Mouse (Mus musculus) limb, embryonic 13.5 days (tissue): ENCODE data around the gene Zfp114. TPM values are rescaled to one million over a fixed set of nuclear protein-coding genes. Genes with fewer than 3 reads are reported as not detected.
A peak's percentile ranks its signal among the peaks of the same experiment; 100 is the strongest.

ENCODE experiments used
- ATAC-seq: fragments of 200-750 bp; cut with Nextera tagmentation; 2 replicates; pipeline ENCODE4 v1.8.0; 2017; ENCODE audit warnings: low read depth, moderate number of reproducible peaks, moderate TSS enrichment; ENCODE audit not compliant: low FRiP score
- H3K27ac ChIP-seq: fragments of 300-500 bp; sonication (generic); 2 replicates; pipeline ENCODE4 v1.5.1; 2015; ENCODE audit warnings: inconsistent platforms, mild to moderate bottlenecking, moderate library complexity
- H3K27me3 ChIP-seq: fragments of 300-500 bp; sonication (generic); 2 replicates; pipeline ENCODE4 v1.6.1; 2015; ENCODE audit warnings: mild to moderate bottlenecking, inconsistent platforms
- H3K36me3 ChIP-seq: fragments of 300-500 bp; sonication (generic); 2 replicates; pipeline ENCODE4 v1.6.1; 2015; ENCODE audit warnings: inconsistent platforms, mild to moderate bottlenecking, moderate library complexity
- H3K4me1 ChIP-seq: fragments of 300-500 bp; sonication (generic); 2 replicates; pipeline ENCODE4 v1.6.1; 2015; ENCODE audit warnings: inconsistent platforms
- H3K4me2 ChIP-seq: fragments of 300-500 bp; sonication (generic); replicated peaks from 2 replicates; pipeline ENCODE4 v1.6.1; 2015; ENCODE audit warnings: inconsistent platforms, mild to moderate bottlenecking, moderate library complexity
- H3K4me3 ChIP-seq: fragments of 300-500 bp; sonication (generic); 2 replicates; pipeline ENCODE4 v1.5.1; 2015; ENCODE audit warnings: moderate library complexity, mild to moderate bottlenecking, inconsistent platforms
- H3K9ac ChIP-seq: fragments of 300-500 bp; sonication (generic); 2 replicates; pipeline ENCODE4 v1.6.1; 2015; ENCODE audit warnings: mild to moderate bottlenecking, inconsistent platforms
- H3K9me3 ChIP-seq: fragments of 300-500 bp; sonication (generic); 2 replicates; pipeline ENCODE4 v1.6.1; 2016; ENCODE audit warnings: inconsistent platforms
- WGBS: fragments of 180-500 bp; shearing (Covaris S2); methylation state at CpG from one replicate; pipeline ENCODE4 v1.1.7; 2015; 5-methylcytosine and 5-hydroxymethylcytosine counted together
- polyA plus RNA-seq: library from polyadenylated mRNA; unstranded; fragments of >200 nt; fragmentation: Nextera tagmentation; extraction: Ambion mirVana; gene quantifications from 2 replicates; pipeline ENCODE4 v1.2.1, GENCODE M21; 2015

The Zfp114 gene
- 5.6 and 7.1 TPM in 2 replicates for polyA plus RNA-seq

GRCm38 (mm10) chr7:24174618-24175336 is at the start of gene Zfp114:
Gene Zfp114 (plus strand): TSS chr7:24175060.
- no peaks in the 10 kb centered on the region for H3K9me3 ChIP-seq
- no peaks in the 10 kb centered on the region for H3K27me3 ChIP-seq
- peak within 1 kb of the TSS; percentile 61 for H3K4me3 ChIP-seq
- H3K9ac ChIP-seq: peak within 1 kb of the TSS; percentile 78
- ATAC-seq: peak; percentile 89
- H3K27ac ChIP-seq: no peak within 1 kb of the TSS
- peak within 1 kb of the TSS; percentile 62 for H3K4me2 ChIP-seq
- no peaks in the 10 kb centered on the region for H3K4me1 ChIP-seq
- WGBS: 12% methylated on average over 23 of the region's 23 CpGs
- H3K36me3 ChIP-seq: no peaks in the 10 kb centered on the region; the same call in 1 of the 2 replicates

- H3K9ac ChIP-seq: peak overlapping the region; percentile 85
- peaks cover 25% of the 10 kb centered on the region for H3K36me3 ChIP-seq
- peak overlapping the region; percentile 77 for H3K4me3 ChIP-seq
- no peak overlapping the region for H3K27ac ChIP-seq
- H3K27me3 ChIP-seq: no peaks in the 10 kb centered on the region
- H3K4me1 ChIP-seq: peaks cover 11% of the 10 kb centered on the region
- H3K9me3 ChIP-seq: no peaks in the 10 kb centered on the region; the same call in 1 of the 2 replicates
- peak; percentile 64 for ATAC-seq
- WGBS: 19% methylated on average over 6 of the region's 6 CpGs
- H3K4me2 ChIP-seq: peak overlapping the region; percentile 85
Observed at GRCm38 (mm10) chr7:24133425-24133995, 41.4 kb upstream of the Zfp114 start.

- Histone ChIP-seq H3K27ac (no peak within 1 kb of the TSS), H3K27me3 (no peaks in the 10 kb centered on the region), H3K4me1 (peaks cover 11% of the 10 kb centered on the region), H3K36me3 (peaks cover 32% of the 10 kb centered on the region), H3K9me3 (no peaks in the 10 kb centered on the region; the same call in 1 of the 2 replicates), H3K4me2 (peak within 1 kb of the TSS; percentile 85), H3K4me3 (peak within 1 kb of the TSS; percentile 77), H3K9ac (peak within 1 kb of the TSS; percentile 85)
- ATAC-seq: peak; percentile 97
- WGBS: 3% methylated on average over 32 of the region's 32 CpGs
Observed at GRCm38 (mm10) chr7:24133996-24134828, 40.6 kb upstream of the Zfp114 start, which contains the start of gene Zfp235. Gene Zfp235 (plus strand): TSS chr7:24134169.

DNA sequence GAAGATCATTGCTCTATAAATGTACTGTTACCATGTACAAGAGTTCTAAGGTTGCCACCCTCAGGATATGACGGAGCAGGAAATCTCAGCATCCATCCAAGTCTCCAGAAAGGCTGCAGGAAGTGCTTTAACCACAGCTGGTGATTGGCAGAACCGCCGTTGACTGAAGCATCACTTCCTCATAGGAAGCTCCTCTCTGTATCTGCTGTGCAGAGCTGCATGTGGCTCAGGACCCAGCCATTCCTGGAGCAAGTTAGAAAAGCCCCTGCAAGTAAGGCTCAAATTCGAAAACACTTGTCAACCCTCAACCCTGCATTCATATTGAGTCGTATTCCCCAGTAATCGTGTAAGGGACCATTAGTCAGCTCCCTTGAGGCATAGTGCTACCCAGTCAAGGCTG is 32.3 kb upstream of the Zfp114 start:
- H3K4me3 ChIP-seq: no peak overlapping the region

GRCm38 (mm10) chr7:24153272-24153671 is 21.6 kb upstream of the Zfp114 start:
- H3K4me2 ChIP-seq: no peak overlapping the region
- no peak for ATAC-seq
- H3K36me3 ChIP-seq: no peaks in the 10 kb centered on the region
- 0 out of 2 replicates have a peak, but pooled peaks cover under 1% of the 10 kb centered on the region for H3K9me3 ChIP-seq
- H3K9ac ChIP-seq: no peak overlapping the region
- no peaks in the 10 kb centered on the region for H3K4me1 ChIP-seq
- no peaks in the 10 kb centered on the region for H3K27me3 ChIP-seq
- WGBS: 7% methylated on average over 1 of the region's 1 CpGs
- H3K27ac ChIP-seq: no peak overlapping the region
- no peak overlapping the region for H3K4me3 ChIP-seq

More for the DNA sequence above, 32.3 kb upstream of the Zfp114 start:
- ATAC-seq: no peak
- no peak overlapping the region for H3K4me2 ChIP-seq
- no peak overlapping the region for H3K9ac ChIP-seq
- H3K9me3 ChIP-seq: peaks cover 16% of the 10 kb centered on the region
- no peaks in the 10 kb centered on the region for H3K27me3 ChIP-seq
- no peaks in the 10 kb centered on the region for H3K4me1 ChIP-seq
- H3K27ac ChIP-seq: no peak overlapping the region
- WGBS: 92% methylated on average over 6 of the region's 6 CpGs
- peaks cover 52% of the 10 kb centered on the region for H3K36me3 ChIP-seq

DNA sequence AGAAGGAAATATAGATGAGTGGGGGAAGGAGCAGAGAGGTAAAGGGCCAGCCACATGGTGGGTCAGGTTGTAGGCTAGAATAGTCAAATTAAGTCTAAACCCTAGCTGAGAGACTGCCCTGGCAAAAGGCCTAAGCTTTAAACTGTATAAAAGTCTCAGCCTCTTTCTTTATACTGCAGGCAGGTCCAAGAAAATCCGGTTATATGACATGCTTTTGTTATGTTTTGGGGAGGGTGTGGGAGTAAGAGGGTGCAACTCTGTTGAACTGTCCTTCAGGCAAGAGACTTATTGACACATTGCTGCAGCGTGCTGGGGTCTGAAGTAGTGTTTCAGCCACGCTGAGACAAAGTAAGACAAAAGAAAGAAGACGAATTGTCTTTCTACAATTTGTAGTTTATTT is 2.7 kb upstream of the Zfp114 start:
- Histone ChIP-seq H3K9me3 (no peaks in the 10 kb centered on the region), H3K9ac (no peak overlapping the region), H3K27ac (no peak overlapping the region), H3K4me2 (no peak overlapping the region), H3K4me1 (no peaks in the 10 kb centered on the region), H3K4me3 (no peak overlapping the region), H3K36me3 (no peaks in the 10 kb centered on the region; the same call in 1 of the 2 replicates), H3K27me3 (no peaks in the 10 kb centered on the region)
- whole genome bisulfite sequencing: 64% methylated on average over 4 of the region's 4 CpGs
- no peak for ATAC-seq

DNA sequence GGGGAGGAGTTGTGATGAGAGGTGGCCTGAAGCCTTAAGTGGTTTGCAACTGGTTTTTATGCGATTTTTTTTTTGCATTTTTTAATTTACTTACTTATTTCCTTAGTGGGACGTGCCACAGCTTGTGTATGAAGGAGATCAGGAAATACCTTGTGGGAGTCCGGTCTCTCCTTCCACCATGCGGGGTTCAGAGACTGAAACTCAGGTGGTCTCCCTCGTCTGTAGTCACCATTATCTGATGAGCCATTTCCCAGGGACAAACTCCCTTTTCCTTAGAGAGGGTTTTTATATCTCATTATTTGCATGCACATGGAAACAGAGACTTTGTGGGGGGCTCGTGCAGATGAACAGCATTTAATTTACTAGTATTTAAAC is 464 bp downstream of the Zfp114 start:
- 56% methylated on average over 6 of the region's 6 CpGs for WGBS
- Histone ChIP-seq H3K4me2 (peak overlapping the region; percentile 62), H3K9ac (peak overlapping the region; percentile 78), H3K9me3 (no peaks in the 10 kb centered on the region), H3K4me3 (peak overlapping the region; percentile 61), H3K27me3 (no peaks in the 10 kb centered on the region), H3K27ac (no peak overlapping the region), H3K36me3 (no peaks in the 10 kb centered on the region; the same call in 1 of the 2 replicates), H3K4me1 (no peaks in the 10 kb centered on the region)
- no peak for ATAC-seq

DNA sequence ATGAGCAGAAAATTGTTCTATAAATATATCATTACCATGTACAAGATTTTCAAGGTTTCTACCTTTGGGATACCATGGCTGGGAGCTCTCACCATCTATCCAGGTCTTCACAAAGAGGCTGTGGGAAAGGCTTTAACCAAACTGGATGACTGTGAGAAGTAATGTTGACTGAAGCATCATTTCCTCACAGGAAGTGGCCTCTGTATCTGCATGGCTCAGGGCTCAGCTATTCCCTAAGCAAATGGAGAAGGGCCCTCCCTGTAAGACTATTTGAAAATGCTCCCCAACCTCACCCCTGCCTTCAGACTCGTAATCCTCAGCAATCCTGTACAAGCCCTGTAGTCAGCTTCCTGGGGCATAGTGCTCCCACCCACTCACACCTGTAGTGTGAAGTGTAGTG is 12.8 kb downstream of the Zfp114 start:
- no peaks in the 10 kb centered on the region for H3K27me3 ChIP-seq
- no peaks in the 10 kb centered on the region for H3K4me1 ChIP-seq
- WGBS: 78% methylated on average over 1 of the region's 1 CpGs
- H3K4me3 ChIP-seq: no peak overlapping the region
- H3K9me3 ChIP-seq: no peaks in the 10 kb centered on the region; the same call in 1 of the 2 replicates
- no peak overlapping the region for H3K4me2 ChIP-seq
- H3K36me3 ChIP-seq: no peaks in the 10 kb centered on the region
- no peak for ATAC-seq
- H3K27ac ChIP-seq: no peak overlapping the region
- H3K9ac ChIP-seq: no peak overlapping the region

GRCm38 (mm10) chr7:24188901-24189570 is 14.2 kb downstream of the Zfp114 start:
- no peaks in the 10 kb centered on the region for H3K27me3 ChIP-seq
- H3K27ac ChIP-seq: no peak overlapping the region
- no peaks in the 10 kb centered on the region for H3K4me1 ChIP-seq
- 76% methylated on average over 4 of the region's 4 CpGs for WGBS
- no peak overlapping the region for H3K4me3 ChIP-seq
- H3K9ac ChIP-seq: no peak overlapping the region
- H3K9me3 ChIP-seq: peaks cover 5% of the 10 kb centered on the region
- no peak overlapping the region for H3K4me2 ChIP-seq
- no peak for ATAC-seq
- H3K36me3 ChIP-seq: peaks cover 10% of the 10 kb centered on the region

DNA sequence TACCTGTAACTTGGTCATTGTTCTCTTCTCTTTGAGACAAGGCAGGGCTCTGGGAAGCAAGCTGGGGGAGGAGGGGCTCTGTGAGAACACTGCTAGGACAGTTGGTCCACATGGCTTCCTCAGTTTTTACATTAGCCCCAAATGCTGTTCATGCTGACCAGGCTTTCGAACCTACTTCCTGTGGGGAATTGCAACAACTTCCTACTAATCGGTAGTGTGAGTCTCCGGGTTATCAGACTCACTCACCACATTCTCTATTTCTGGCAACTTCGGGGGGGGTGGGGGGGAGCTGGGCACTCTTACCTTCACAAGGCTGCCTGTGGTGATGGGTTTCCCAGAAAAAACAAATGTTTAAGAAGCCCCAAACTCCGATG is 14.7 kb downstream of the Zfp114 start:
- Histone ChIP-seq H3K36me3 (peaks cover 15% of the 10 kb centered on the region), H3K4me1 (no peaks in the 10 kb centered on the region), H3K27me3 (no peaks in the 10 kb centered on the region), H3K9ac (no peak overlapping the region), H3K4me3 (no peak overlapping the region), H3K9me3 (peaks cover 7% of the 10 kb centered on the region), H3K27ac (no peak overlapping the region), H3K4me2 (no peak overlapping the region)
- no peak for ATAC-seq
- 82% methylated on average over 5 of the region's 5 CpGs for WGBS

- WGBS: 89% methylated on average over 2 of the region's 2 CpGs
- H3K36me3 ChIP-seq: peaks cover 22% of the 10 kb centered on the region
- no peaks in the 10 kb centered on the region for H3K4me1 ChIP-seq
- no peak for ATAC-seq
- no peak overlapping the region for H3K27ac ChIP-seq
- H3K9me3 ChIP-seq: peaks cover 7% of the 10 kb centered on the region
- no peak overlapping the region for H3K4me2 ChIP-seq
- H3K4me3 ChIP-seq: no peak overlapping the region
- no peaks in the 10 kb centered on the region for H3K27me3 ChIP-seq
- H3K9ac ChIP-seq: no peak overlapping the region
Observed at GRCm38 (mm10) chr7:24191361-24191760, 16.5 kb downstream of the Zfp114 start.
